Mouse (Mus musculus) gastrocnemius, postnatal 10 days (tissue): Measurements from ENCODE around the gene Clic1. TPM values are rescaled to one million over a fixed set of nuclear protein-coding genes. Genes with fewer than 3 reads are reported as not detected.
A peak's percentile ranks its signal among the peaks of the same experiment; 100 is the strongest.
"Not testable (repeated sequence)": the region's sequence is repeated elsewhere in the genome, so short reads cannot be mapped to it uniquely, and the experiment has no call there.

Source experiments
- DNase-seq: peaks from one replicate; pipeline ENCODE4 v3.0.0; 2021; ENCODE audit warnings: mixed read lengths
- total RNA-seq, 2 experiments: library from RNA; stranded (reverse); gene quantifications; 2 replicates each; pipeline ENCODE4 v1.2.3; 2021

Gene Clic1
- total RNA-seq, 2 experiments from 2014 or later: 39.2 to 50.5 TPM

GRCm38 (mm10) chr17:35020551-35020950, 29.2 kb upstream of the Clic1 start:
- no peak for DNase-seq

- DNase-seq: peak; percentile 95
Measured at GRCm38 (mm10) chr17:35021163-35021808, 28.5 kb upstream of the Clic1 start.

GRCm38 (mm10) chr17:35021842-35022477, 27.8 kb upstream of the Clic1 start:
- no peak for DNase-seq

GRCm38 (mm10) chr17:35022541-35023060, 27.2 kb upstream of the Clic1 start:
- DNase-seq: no peak

DNA sequence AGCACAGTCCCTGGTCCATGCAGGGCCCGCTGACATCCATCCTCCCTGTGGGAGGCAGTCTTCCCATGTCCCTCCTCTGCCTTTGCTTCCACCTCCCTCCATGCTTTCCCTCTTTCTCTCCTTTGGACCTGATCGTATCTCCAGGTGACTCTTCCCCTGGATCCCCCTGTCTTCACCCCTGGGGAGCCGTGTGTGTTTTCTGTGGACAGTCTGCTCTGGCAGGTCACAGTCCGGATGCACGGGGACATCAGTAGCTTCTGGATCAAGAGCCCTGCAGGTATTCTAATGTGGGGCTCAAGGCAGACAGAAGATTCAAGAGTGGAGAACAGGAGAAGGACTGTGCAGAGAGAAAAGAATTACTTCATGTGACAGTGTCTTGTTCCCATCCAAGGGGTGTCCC, 26.5 kb upstream of the Clic1 start:
- no peak for DNase-seq

DNA sequence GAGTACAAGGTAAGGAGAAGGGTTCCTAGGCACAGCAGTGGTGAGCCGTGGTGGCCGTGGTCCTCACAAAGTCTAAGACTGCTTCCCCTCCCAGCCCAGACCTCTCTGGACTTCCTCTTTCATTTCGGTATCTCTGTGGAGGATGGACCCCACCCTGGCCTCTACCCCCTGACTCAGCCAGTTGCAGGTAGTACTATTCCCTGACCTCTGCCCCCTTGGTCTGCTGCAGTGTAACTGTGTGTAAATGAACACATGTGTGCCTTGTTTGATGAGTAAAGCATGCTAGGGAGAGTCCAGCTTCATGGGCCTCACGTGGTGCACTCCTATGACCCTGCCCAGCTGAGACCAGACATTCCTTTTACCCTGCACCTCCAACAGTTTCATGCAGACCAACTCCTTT, 26.0 kb upstream of the Clic1 start:
- no peak for DNase-seq

- DNase-seq: no peak
Measured at GRCm38 (mm10) chr17:35024261-35024660, 25.5 kb upstream of the Clic1 start.

- DNase-seq: peak; percentile 12
Measured at GRCm38 (mm10) chr17:35024691-35025488, 24.9 kb upstream of the Clic1 start.

DNA sequence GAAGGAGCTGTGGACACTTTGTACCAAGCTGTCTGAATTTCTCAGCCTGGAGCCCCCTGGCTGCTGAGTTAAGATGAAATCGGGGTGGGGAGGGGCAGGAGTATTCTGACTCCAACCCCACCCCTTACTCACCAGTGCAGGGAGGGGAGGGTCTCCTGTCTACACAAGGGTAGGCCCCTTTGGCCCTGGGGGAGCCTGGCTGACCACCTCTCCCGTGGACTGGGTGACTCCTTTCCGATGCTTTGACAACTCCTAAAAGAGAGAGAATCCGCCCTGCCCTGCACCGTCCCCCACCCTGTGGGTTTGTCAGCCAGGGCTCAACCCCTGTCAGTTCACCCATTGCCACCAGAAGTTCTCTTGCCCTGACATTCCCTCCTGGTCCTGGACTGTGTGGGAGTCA, 23.6 kb upstream of the Clic1 start:
- peak; percentile 14 for DNase-seq

DNA sequence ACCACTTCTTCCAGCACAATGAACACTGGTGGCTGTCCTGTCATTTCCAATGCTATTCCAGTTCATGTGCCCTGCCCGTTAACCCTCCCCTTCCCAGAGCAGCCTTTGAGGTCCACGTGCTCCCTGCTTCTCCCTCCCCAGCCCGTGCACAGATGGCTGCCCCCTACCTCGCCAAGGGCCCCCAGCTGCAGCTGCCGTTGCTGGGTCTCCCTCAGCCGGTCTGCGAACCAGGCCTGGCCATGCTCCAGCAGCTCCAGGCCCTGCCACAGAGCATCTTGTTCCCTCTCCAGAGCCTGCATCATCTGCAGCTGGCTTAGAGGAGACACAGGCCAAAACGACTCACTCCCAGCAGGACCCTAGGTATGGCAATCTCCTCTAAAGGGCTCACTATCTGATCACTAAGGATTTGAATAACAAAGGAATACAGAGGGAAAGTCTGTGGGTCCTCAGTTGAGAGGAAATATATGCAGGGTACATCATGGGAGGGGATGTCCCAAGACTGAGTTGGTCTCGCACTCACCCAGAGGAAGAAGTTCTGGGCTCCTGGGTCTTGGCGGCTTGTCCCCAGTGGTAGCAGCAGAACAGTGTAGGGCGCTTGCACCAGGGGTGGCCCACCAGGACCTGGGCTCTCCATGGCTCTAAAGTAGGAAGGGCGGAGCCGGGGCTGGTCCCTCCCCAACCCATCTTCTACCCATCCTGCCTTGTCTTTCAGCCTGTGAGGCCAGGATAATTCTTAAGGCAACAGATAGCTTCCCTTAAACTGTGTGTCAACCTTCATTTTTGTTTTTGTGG, 22.3 kb upstream of the Clic1 start, which contains the start of gene Sapcd1:
TSS of gene Sapcd1 (minus strand) at position 740 of the 792 bp plus-strand sequence.
- DNase-seq: peak; percentile 80

DNA sequence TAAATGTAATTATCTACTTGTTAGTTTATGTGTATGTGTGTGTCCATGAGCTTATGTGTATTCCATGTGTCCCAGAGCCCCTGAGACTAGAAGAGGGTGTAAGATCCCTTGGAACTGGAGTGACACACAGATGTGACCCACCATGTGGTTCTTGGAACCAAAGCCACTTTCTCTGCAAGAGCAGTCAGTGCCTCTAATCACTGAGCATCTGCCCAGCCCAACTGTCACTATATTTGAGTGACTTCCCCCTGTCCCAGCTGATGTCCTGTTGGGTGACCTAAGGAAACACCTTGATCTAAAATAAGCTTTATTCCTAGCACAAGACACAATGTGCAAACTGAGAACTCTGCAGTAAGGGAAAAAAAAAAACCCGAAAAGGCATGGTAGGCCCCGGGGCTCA, 21.5 kb upstream of the Clic1 start:
- DNase-seq: no peak

DNA sequence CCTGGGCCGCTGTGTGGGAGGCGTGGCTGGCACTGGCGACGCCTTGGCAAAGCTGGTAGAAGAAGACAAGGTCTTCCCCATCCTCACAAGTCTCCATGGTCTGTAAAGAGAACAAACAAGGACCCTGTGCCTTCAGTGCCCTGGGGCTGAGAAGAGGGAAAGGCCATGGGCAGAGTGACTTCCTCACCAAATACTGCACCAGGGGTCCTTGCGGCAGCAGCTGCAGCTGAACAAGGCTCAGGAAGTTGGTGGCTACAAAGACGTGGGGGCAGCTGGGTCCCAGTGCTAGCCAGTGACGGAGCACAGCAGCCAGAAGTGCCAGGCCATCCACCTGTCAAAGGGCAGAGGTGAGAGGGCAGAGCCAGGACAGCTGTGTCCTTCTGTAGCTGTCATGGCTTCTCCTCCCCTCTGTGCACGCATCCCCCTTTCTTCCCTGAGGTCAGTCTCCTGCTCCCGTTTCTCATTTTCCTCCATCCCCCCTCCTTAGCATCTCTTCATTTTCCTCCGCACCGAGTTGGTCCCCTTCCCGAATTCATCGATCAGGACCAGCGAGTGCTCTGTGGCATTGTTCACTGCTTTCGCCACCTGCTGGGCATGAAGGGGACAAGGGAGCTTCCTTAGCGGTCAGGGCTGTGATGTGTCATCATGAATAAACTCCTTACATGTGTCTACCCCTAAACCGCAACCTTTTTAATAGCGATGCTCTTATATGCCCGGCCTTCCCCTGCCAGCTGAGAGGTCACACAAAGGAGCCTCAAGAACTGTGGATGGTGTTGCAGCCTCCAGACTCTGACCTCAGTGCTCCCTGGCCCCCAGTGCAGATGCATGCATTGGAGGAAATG, 19.9 kb upstream of the Clic1 start:
- DNase-seq: no peak

GRCm38 (mm10) chr17:35031272-35031671, 18.5 kb upstream of the Clic1 start:
- DNase-seq: no peak

DNA sequence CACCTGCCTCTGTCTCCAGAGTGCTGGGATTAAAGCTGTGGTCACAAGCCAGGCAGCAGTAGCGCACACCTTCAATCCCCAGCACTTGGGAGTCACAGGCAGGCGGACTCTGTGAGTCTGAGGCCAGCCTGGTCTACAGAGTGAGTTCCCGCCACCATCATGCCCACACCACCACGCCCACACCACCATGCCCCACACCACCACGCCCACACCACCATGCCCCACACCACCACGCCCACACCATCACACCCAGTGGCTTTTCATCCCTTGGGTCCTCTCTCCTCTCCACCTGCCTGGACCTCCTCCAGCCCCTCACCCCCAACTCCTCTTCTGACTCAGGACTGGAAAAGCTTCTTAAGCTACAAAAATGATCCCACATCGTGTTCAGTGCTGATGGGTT, 17.9 kb upstream of the Clic1 start:
- no peak for DNase-seq

DNA sequence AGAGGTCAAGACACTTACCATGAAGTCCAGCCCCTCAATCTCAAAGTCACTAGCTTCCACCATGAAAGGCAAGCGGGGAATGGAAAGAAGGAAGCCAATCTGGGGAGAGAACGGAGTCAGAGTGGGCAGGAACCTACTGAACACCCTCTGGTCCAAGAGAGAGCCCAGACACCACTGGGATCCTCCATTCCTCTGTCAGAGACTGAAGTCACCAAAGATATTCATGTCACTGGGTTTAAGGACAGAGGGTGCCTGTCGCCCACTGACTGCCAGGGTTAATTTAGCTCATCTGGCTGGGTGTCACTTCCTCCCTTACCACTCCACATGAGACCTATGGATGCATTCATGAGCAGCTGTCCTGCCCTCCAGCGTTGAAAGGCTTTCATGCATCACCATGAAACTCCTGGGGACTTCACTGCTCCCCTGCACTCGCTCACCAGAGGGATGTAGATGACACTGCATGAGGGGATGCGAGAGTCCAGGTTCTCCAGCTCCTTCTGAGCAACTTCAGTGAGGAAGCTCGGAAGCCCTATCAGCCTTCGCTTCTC, 17.4 kb upstream of the Clic1 start:
- no peak for DNase-seq

DNA sequence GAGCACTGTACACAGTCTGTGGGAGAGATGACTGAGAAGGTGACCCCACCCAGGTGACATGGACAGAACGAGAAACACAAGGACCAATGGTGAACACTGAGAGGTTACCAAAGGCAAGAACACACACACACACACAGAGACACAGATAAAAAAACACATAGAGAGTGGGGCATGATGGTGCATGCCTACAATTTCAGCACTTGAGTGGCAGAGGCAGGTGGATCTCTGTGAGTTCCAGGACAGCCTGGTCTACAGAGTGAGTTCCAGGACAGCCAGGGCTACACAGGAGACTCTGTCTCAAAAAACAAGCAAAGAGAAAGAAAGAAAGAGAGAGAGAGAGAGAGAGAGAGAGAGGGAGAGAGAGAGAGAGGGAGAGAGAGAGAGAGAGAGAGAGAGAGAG, 16.1 kb upstream of the Clic1 start:
- DNase-seq: not testable (repeated sequence)

DNA sequence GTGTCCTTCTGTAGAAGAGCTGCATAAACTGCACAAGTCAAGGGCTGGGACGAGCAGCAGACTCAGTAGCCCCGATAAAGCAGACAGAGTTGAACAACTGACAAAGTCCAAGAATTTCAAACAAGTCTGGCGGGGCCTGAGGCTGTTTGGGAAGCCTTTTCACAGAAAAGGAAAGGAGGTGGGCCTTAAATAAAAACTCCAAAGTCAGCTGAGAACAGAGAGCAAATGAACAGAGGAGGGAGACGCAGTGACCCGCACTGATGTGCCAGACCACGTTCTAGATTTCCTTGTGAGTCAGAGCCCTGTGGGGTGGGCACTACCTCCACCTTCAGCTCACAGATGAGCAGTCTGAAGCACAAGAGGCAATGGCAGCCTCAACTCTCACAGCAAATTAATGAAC, 14.9 kb upstream of the Clic1 start:
- DNase-seq: no peak

DNA sequence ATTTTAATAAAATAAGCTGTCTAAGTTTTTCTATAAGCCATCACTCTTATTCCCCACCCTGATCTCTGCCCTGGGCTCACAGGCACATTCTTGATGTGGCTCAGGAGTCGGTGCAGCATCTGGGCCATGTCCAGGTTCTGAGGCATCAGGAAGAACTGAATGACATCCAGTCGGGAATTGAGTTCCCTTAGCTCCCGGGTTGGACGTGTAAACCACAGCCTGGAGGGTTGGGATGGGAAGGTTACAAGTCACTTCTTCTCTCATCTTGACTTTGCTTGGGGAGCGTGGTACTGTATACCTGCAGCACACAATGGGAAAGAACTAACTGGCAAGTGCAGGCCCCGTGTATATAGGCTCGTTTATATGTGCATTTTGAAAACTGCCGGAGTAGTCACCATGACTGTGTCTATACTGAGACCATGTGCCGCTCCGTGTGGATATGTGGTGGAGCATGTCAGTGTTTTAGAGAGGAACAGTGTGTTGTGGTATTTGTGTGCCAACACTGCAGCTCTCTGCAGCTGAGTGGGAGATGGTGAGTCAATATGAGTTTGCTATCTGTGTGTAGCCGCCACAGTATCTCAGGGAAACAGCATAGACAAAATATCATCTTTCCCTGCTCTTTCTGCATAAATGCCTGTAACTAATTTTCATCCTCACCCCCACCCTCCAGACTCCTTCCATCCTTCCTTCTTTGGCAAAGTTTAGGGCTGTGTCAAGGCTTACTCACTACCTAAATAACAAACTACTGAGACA, 10.5 kb upstream of the Clic1 start:
- no peak for DNase-seq

- DNase-seq: no peak
Measured at GRCm38 (mm10) chr17:35043794-35044193, 6.0 kb upstream of the Clic1 start.
